Mouse (Mus musculus) lung, embryonic 14.5 days (tissue): ENCODE results near the gene Matn1. TPM values are rescaled to one million over a fixed set of nuclear protein-coding genes. Genes with fewer than 3 reads are reported as not detected.

Experiments used
- ATAC-seq: fragments of 200-750 bp; cut with Nextera tagmentation; 2 replicates; pipeline ENCODE4 v1.8.0; 2017; ENCODE audit warnings: mild to moderate bottlenecking, moderate TSS enrichment, moderate library complexity; ENCODE audit not compliant: insufficient read depth
- DNase-seq: peaks from one replicate; pipeline ENCODE4 v3.0.0-alpha.2; 2015
- H3K27ac ChIP-seq: fragments of 300-500 bp; sonication (generic); 2 replicates; pipeline ENCODE4 v1.5.1; 2014; ENCODE audit warnings: low read depth, mild to moderate bottlenecking, moderate library complexity
- H3K27me3 ChIP-seq: fragments of 300-500 bp; sonication (generic); 2 replicates; pipeline ENCODE4 v1.6.1; 2014; ENCODE audit warnings: low read length, control low read depth; ENCODE audit not compliant: insufficient read depth
- H3K36me3 ChIP-seq: fragments of 300-500 bp; sonication (generic); 2 replicates; pipeline ENCODE4 v1.6.1; 2014; ENCODE audit warnings: control low read depth; ENCODE audit not compliant: insufficient read depth
- H3K4me1 ChIP-seq: fragments of 300-500 bp; sonication (generic); 2 replicates; pipeline ENCODE4 v1.6.1; 2014; ENCODE audit warnings: antibody characterized with exemption, control low read depth; ENCODE audit not compliant: insufficient read depth
- H3K4me2 ChIP-seq: fragments of 300-500 bp; sonication (generic); 2 replicates; pipeline ENCODE4 v1.6.1; 2014; ENCODE audit warnings: mild to moderate bottlenecking
- H3K4me3 ChIP-seq: fragments of 300-500 bp; sonication (generic); 2 replicates; pipeline ENCODE4 v1.5.1; 2014; ENCODE audit warnings: low read depth, low read length
- H3K9ac ChIP-seq: fragments of 300-500 bp; sonication (generic); 2 replicates; pipeline ENCODE4 v1.6.1; 2014
- H3K9me3 ChIP-seq: fragments of 300-500 bp; sonication (generic); 2 replicates; pipeline ENCODE4 v1.6.1; 2016; ENCODE audit warnings: low read depth, low read length, control low read depth
- CTCF ChIP-seq: IDR thresholded peaks from 2 replicates; pipeline ENCODE4 v1.5.1; 2016; ENCODE audit warnings: antibody characterized with exemption, low read depth
- WGBS: fragments of 180-500 bp; shearing (Covaris S2); extraction: QIAGEN DNeasy Blood & Tissue Kit; methylation state at CpG from one replicate; pipeline ENCODE4 v1.1.7; 2014; 5-methylcytosine and 5-hydroxymethylcytosine counted together
- polyA plus RNA-seq: library from polyadenylated mRNA; unstranded; fragments of >200 nt; fragmentation: Nextera tagmentation; extraction: Ambion mirVana; gene quantifications from 2 replicates; pipeline ENCODE4 v1.2.1, GENCODE M21; 2014

The Matn1 gene
- polyA plus RNA-seq, 1 experiment from 2014 or later, result not detected

DNA sequence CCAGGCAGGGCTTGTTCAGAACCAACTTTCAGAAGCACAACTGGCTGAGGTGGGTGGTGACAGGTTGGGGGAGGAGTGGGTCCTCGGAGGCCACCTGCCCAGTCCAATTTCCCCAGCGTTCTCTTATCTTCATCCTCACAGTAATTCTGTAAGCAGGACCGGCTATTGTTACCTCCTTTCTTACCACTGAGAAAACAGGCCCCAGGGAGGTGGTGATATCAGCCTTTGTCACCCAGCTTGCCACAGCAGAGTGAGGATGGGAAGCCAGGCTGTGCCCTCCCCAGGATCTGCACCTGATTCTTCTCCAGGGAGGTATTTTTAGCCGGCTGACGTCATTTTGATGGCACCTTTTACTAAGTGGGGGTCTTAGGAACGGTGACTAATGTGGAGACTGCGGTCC lies 39.2 kb upstream of the Matn1 start:
- no peaks in the 10 kb centered on the region for H3K4me1 ChIP-seq
- H3K4me2 ChIP-seq, result no peak overlapping the region
- no peaks in the 10 kb centered on the region for H3K27me3 ChIP-seq
- H3K27ac ChIP-seq, result no peak overlapping the region
- DNase-seq, result no peak
- ATAC-seq, result no peak
- TF ChIP-seq CTCF, result no peak
- H3K9ac ChIP-seq, result no peak overlapping the region
- no peaks in the 10 kb centered on the region for H3K36me3 ChIP-seq
- no peaks in the 10 kb centered on the region for H3K9me3 ChIP-seq
- H3K4me3 ChIP-seq, result no peak overlapping the region
- WGBS, result 55% methylated on average over 7 of the region's 7 CpGs

DNA sequence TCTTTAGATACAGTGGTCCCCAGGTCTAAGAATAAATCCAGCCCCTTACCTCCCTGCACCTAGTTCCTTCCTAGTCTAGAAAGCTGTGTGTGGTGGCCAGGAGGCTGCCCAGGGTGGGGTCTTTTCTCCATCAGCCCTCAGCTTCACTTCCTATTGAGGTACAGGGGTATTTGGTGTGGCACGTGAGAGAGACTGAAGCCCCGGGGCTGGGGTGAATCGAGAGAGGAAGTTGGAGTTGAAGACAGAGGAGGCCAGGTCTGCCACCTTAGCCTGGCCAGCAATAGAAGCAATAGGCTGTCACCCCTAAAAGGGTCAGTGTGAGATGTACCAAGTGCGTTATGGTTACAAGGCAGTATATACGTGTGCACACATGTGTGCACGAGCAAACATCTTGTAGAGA lies 38.3 kb upstream of the Matn1 start:
- H3K9me3 ChIP-seq, result no peaks in the 10 kb centered on the region
- 73% methylated on average over 6 of the region's 6 CpGs for WGBS
- H3K9ac ChIP-seq, result no peak overlapping the region
- H3K4me1 ChIP-seq, result no peaks in the 10 kb centered on the region
- no peak overlapping the region for H3K4me2 ChIP-seq
- no peaks in the 10 kb centered on the region for H3K27me3 ChIP-seq
- H3K4me3 ChIP-seq, result no peak overlapping the region
- DNase-seq (no peak), ATAC-seq (no peak)
- TF ChIP-seq CTCF, result no peak
- H3K36me3 ChIP-seq, result no peaks in the 10 kb centered on the region
- no peak overlapping the region for H3K27ac ChIP-seq

DNA sequence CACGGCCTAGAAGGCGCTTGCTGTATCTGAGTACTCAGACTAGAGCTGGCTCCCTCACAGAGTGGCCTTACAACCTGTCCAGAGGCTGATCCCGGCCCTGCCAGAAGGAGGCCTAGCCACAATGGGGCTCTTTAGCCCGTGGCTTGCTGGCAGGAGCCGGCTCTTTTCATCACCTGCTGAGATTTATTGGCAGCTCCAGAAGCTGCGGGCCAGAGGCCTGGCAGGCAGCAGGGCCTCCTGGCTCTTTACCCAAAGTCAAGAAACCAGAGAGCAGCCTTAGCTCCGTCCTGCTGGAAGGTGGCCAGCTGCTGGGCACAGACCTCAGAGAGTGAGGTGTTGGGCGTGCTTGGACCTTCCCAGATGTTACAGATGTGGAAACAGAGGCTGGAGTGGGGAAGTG lies 37.9 kb upstream of the Matn1 start:
- DNase-seq (no peak), ATAC-seq (no peak)
- Histone ChIP-seq H3K36me3 (no peaks in the 10 kb centered on the region), H3K27me3 (no peaks in the 10 kb centered on the region), H3K4me1 (no peaks in the 10 kb centered on the region), H3K4me3 (no peak overlapping the region), H3K9ac (no peak overlapping the region), H3K4me2 (no peak overlapping the region), H3K27ac (no peak overlapping the region), H3K9me3 (no peaks in the 10 kb centered on the region)
- TF ChIP-seq CTCF, result no peak
- 39% methylated on average over 8 of the region's 8 CpGs for WGBS

DNA sequence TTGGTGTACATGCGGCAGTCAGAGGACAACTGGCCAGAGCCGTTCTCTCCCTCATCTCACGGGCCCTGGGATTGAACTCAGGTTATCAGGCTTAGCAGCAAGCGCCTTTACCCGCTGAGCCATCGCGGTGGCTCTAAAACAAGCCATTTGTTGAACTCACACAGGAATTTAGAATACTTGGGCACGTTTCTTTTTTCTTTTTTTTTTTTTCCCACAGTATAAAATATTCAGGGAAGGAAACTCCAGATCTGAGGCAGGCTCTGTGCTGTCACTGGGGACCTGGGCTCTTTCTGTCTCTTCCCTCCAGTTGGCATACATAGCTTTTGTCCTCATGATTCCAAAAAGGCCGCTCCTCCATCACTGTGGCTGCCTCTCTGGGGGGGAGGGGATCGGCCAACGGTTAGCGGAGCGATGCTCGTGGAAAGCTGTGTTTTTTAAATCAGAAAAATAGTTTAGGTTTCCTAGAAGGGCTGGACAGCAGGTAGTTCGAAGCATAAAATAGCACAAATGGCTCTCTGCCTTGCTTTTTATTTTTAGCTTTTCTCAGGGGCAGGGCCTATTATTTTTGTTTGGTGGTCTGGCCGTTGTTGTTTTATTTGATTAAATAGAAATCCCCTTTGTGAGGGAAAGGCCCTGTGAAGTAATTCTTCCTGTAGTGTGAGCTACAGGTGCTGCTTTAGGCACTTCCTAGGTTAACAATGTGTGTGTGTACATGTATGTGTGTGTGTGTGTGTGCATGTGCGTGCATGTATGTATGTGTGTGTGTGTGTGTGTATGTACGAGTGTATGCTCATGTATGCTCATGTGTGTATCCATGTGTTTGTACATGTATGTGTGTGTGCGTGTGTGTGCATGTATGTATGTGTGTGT lies 36.8 kb upstream of the Matn1 start:
- Histone ChIP-seq H3K27ac (no peak overlapping the region), H3K4me1 (no peaks in the 10 kb centered on the region), H3K27me3 (no peaks in the 10 kb centered on the region), H3K4me3 (no peak overlapping the region), H3K36me3 (no peaks in the 10 kb centered on the region), H3K4me2 (no peak overlapping the region), H3K9me3 (no peaks in the 10 kb centered on the region), H3K9ac (no peak overlapping the region)
- ATAC-seq (no peak), DNase-seq (no peak)
- no peak for TF ChIP-seq CTCF
- WGBS, result 78% methylated on average over 19 of the region's 19 CpGs

GRCm38 (mm10) chr4:130908133-130908532 lies 36.1 kb upstream of the Matn1 start:
- WGBS, result 92% methylated on average over 10 of the region's 10 CpGs
- Histone ChIP-seq H3K4me1 (no peaks in the 10 kb centered on the region), H3K27me3 (no peaks in the 10 kb centered on the region), H3K4me2 (no peak overlapping the region), H3K27ac (no peak overlapping the region), H3K9ac (no peak overlapping the region), H3K4me3 (no peak overlapping the region), H3K36me3 (no peaks in the 10 kb centered on the region), H3K9me3 (no peaks in the 10 kb centered on the region)
- no peak for ATAC-seq
- TF ChIP-seq CTCF, result no peak
- no peak for DNase-seq

- no peak overlapping the region for H3K4me2 ChIP-seq
- H3K9me3 ChIP-seq, result no peaks in the 10 kb centered on the region
- H3K9ac ChIP-seq, result no peak overlapping the region
- 58% methylated on average over 17 of the region's 17 CpGs for WGBS
- no peak overlapping the region for H3K4me3 ChIP-seq
- ATAC-seq (no peak), DNase-seq (no peak)
- H3K4me1 ChIP-seq, result no peaks in the 10 kb centered on the region
- no peaks in the 10 kb centered on the region for H3K36me3 ChIP-seq
- H3K27ac ChIP-seq, result no peak overlapping the region
- no peak for TF ChIP-seq CTCF
- no peaks in the 10 kb centered on the region for H3K27me3 ChIP-seq
These were observed 34.9 kb upstream of the Matn1 start for GRCm38 (mm10) chr4:130909167-130909874.

DNA sequence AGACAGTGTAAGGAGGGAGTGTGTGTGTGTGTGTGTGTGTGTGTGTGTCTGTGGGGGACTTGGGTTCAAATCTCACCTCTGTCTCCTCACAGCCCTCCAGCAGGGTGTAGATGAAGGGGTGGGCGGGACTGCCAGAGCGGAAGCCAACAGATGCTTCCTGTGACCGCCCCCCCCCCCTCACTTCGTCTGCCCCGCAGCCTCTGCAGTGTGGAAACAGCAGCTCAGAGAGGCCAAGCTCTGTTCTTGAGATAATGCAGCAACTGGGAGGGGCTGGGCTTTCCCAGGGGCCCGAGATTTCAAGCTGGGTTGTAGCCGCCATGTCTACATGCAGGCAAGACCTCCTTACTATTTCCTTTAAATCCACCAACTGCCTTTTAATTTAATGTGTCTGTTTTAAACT lies 33.5 kb upstream of the Matn1 start:
- Histone ChIP-seq H3K27ac (no peak overlapping the region), H3K4me1 (no peaks in the 10 kb centered on the region), H3K9ac (no peak overlapping the region), H3K36me3 (no peaks in the 10 kb centered on the region), H3K9me3 (no peaks in the 10 kb centered on the region), H3K27me3 (no peaks in the 10 kb centered on the region), H3K4me2 (no peak overlapping the region), H3K4me3 (no peak overlapping the region)
- TF ChIP-seq CTCF, result no peak
- ATAC-seq, result no peak
- no peak for DNase-seq
- 20% methylated on average over 7 of the region's 7 CpGs for WGBS
